Mouse (Mus musculus): ENCODE results near the gene Cald1. TPM values are rescaled to one million over a fixed set of nuclear protein-coding genes. Genes with fewer than 3 reads are reported as not detected.
A peak's percentile ranks its signal among the peaks of the same experiment; 100 is the strongest.

The Cald1 gene
- polyA plus RNA-seq, 1 experiment from 2014 or later = 336 TPM

DNA sequence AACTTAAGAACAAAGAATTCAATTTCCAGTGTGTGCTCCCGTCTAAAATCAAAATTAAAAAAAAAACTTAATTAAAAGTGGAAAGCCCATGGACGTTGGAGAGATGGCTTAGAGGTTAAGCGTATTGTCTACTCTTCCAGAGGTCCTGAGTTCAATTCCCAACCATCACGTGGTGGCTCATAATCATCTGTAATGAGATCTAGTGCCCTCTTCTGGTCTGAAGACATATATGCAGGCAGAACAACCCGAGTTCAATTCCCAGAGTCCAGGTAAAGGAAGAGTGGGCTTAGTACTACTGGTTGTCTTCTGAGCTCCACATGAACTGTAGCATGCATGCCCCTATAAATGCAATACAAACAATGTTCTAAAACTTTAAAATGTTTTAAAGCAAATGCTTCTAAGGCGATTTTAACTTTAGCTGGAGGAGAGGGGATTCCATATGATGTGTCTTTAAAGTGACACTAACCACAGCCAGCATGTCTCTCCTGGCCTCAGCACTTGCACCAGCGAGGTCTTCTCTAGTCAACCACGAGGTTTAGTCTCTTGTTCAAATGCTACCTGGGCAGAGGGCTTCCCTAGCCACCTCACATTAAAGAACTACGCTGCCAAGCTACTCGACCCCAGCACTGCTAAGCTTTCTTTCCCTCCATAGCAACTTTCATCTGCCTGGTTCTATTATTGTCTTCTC is 179.8 kb downstream of the Cald1 start:
- no peaks in the 10 kb centered on the region for H3K4me1 ChIP-seq (ENCODE audit: control insufficient read depth, insufficient read depth, low read length)
- ATAC-seq = no peak
- 76% methylated on average over 10 of the region's 10 CpGs for whole genome bisulfite sequencing
- H3K4me2 ChIP-seq (ENCODE audit: low read depth, low read length) = no peak overlapping the region
- no peaks in the 10 kb centered on the region for H3K27me3 ChIP-seq (replicated peaks; ENCODE audit: control insufficient read depth, insufficient read depth, low read length)
- no peaks in the 10 kb centered on the region for H3K9me3 ChIP-seq (ENCODE audit: control insufficient read depth, low read length)
- H3K4me3 ChIP-seq (ENCODE audit: low read length) = no peak overlapping the region
- H3K36me3 ChIP-seq (ENCODE audit: control insufficient read depth, insufficient read depth, low read length) = no peaks in the 10 kb centered on the region
- no peak overlapping the region for H3K9ac ChIP-seq (ENCODE audit: low read depth, low read length)
- H3K27ac ChIP-seq (ENCODE audit: low read length) = no peak overlapping the region

DNA sequence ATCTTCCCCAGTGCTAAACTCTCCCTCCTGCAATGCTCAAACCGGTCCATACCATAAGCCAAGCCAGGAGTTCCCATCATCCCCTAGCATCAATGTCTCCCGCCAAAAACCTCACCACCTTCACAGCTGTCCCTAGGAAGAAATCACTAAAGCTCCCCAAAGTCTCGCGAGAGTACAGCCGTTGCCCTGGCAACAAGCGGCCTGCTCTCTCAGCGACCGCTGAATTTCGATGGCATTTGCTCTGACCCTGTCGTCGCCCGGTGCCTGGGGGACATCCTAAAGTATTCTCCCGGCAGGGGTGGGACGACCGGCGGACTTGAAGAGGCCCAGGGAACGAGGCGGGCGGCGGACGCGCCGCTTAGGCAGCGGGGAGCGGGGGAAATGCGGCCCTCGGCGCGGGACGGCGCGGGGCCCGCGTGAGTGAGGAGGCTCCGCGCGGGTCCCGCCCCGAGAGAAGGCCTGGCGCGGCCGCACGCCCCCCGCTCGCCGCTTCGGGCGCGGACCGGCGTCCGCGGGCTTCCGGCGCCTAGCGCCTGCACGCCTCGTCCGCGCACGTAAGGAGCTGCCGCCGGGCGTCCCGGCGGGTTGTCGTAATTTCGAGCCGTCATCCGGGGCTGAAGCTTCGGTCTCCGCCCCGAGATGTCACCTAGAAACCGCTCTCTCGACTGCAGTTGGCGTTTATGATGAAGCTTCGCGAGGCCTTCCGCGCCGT is 182.1 kb downstream of the Cald1 start, which contains the start of gene Agbl3:
Gene Agbl3, plus strand, starts transcription at position 202 of the 712 bp plus-strand sequence.
- under 1% methylated on average over 81 of the region's 81 CpGs for WGBS
- no peaks in the 10 kb centered on the region for H3K9me3 ChIP-seq (ENCODE audit: control insufficient read depth, low read length)
- H3K4me1 ChIP-seq (ENCODE audit: control insufficient read depth, insufficient read depth, low read length) = no peaks in the 10 kb centered on the region
- H3K9ac ChIP-seq (ENCODE audit: low read depth, low read length) = peak within 1 kb of the TSS; percentile 89
- ATAC-seq = peak; percentile 94
- H3K36me3 ChIP-seq (ENCODE audit: control insufficient read depth, insufficient read depth, low read length) = no peaks in the 10 kb centered on the region
- H3K4me2 ChIP-seq (ENCODE audit: low read depth, low read length) = peak within 1 kb of the TSS; percentile 84
- H3K4me3 ChIP-seq (ENCODE audit: low read length) = peak within 1 kb of the TSS; percentile 68
- H3K27me3 ChIP-seq (replicated peaks; ENCODE audit: control insufficient read depth, insufficient read depth, low read length) = no peaks in the 10 kb centered on the region
- peak within 1 kb of the TSS; percentile 96 for H3K27ac ChIP-seq (ENCODE audit: low read length)

DNA sequence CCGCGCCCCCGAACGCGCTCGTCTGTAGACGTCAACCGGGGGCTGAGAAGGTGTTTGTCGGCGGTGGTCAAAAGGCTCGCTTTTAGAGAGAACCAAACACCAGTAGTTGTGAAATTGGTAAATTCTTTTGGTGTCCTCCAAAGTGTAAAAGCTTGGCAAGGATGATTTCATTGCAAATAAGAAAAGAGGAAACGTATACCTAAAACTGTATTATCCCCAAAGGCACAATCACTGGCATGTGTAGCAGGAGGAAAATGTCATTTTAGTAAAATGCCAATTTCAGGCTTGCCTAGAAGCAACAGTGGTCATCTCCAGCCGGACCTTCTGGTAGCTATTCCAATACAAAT is 182.6 kb downstream of the Cald1 start:
- H3K27ac ChIP-seq (ENCODE audit: low read length) = peak overlapping the region; percentile 96
- H3K4me2 ChIP-seq (ENCODE audit: low read depth, low read length) = peak overlapping the region; percentile 84
- WGBS = 3% methylated on average over 13 of the region's 13 CpGs
- peak overlapping the region; percentile 68 for H3K4me3 ChIP-seq (ENCODE audit: low read length)
- no peaks in the 10 kb centered on the region for H3K4me1 ChIP-seq (ENCODE audit: control insufficient read depth, insufficient read depth, low read length)
- no peaks in the 10 kb centered on the region for H3K36me3 ChIP-seq (ENCODE audit: control insufficient read depth, insufficient read depth, low read length)
- H3K27me3 ChIP-seq (replicated peaks; ENCODE audit: control insufficient read depth, insufficient read depth, low read length) = no peaks in the 10 kb centered on the region
- H3K9me3 ChIP-seq (ENCODE audit: control insufficient read depth, low read length) = no peaks in the 10 kb centered on the region
- H3K9ac ChIP-seq (ENCODE audit: low read depth, low read length) = peak overlapping the region; percentile 89
- ATAC-seq = no peak

DNA sequence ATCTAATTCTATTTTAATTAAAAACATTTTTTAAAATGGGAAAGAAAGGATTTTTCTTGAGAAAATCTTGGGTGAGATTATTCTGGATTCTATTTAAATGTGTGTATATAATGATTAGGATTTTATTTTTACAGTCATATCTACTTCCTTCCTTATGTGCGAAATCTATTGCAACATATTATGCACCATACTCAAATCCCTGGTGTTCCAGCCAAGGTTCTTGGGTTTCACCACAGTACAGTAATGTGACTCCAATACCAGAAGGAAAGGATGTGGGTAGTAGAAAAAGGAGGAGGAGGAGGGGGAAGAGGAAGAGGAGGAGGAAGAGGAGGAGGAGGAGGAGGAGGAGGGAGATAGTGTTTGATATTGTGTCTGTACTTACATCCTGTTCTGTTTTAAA is 184.2 kb downstream of the Cald1 start:
- H3K4me2 ChIP-seq (ENCODE audit: low read depth, low read length) = no peak overlapping the region
- H3K4me1 ChIP-seq (ENCODE audit: control insufficient read depth, insufficient read depth, low read length) = no peaks in the 10 kb centered on the region
- no peak overlapping the region for H3K9ac ChIP-seq (ENCODE audit: low read depth, low read length)
- no peaks in the 10 kb centered on the region for H3K36me3 ChIP-seq (ENCODE audit: control insufficient read depth, insufficient read depth, low read length)
- H3K9me3 ChIP-seq (ENCODE audit: control insufficient read depth, low read length) = no peaks in the 10 kb centered on the region
- H3K27me3 ChIP-seq (replicated peaks; ENCODE audit: control insufficient read depth, insufficient read depth, low read length) = no peaks in the 10 kb centered on the region
- 88% methylated on average over 1 of the region's 1 CpGs for WGBS
- no peak overlapping the region for H3K27ac ChIP-seq (ENCODE audit: low read length)
- no peak for ATAC-seq
- H3K4me3 ChIP-seq (ENCODE audit: low read length) = no peak overlapping the region

- ATAC-seq = no peak
- H3K27me3 ChIP-seq (replicated peaks; ENCODE audit: control insufficient read depth, insufficient read depth, low read length) = no peaks in the 10 kb centered on the region
- no peak overlapping the region for H3K4me2 ChIP-seq (ENCODE audit: low read depth, low read length)
- H3K27ac ChIP-seq (ENCODE audit: low read length) = no peak overlapping the region
- no peak overlapping the region for H3K9ac ChIP-seq (ENCODE audit: low read depth, low read length)
- no peaks in the 10 kb centered on the region for H3K4me1 ChIP-seq (ENCODE audit: control insufficient read depth, insufficient read depth, low read length)
- H3K36me3 ChIP-seq (ENCODE audit: control insufficient read depth, insufficient read depth, low read length) = no peaks in the 10 kb centered on the region
- H3K9me3 ChIP-seq (ENCODE audit: control insufficient read depth, low read length) = no peaks in the 10 kb centered on the region
- H3K4me3 ChIP-seq (ENCODE audit: low read length) = no peak overlapping the region
- 81% methylated on average over 3 of the region's 3 CpGs for WGBS
Measured at GRCm38 (mm10) chr6:34796881-34797280, 198.6 kb downstream of the Cald1 start.

DNA sequence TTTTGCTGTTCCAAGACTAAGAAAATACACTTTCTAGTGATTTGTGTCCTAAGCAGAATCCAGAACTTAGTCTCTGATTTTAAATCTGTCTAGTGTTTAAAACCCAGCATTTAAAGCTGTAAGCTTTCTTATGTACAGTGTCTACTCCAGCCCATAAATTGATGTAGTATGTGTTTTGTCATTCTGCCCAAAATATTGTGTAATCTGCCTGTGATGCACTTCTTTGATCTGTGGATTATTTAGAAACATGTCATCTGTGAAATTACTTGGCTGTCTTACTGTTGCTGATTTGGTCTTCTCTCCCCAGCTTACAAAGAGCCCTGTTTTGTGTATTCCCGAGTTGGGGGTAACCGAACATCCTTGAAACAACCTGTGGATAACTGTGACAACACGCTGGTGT is 199.6 kb downstream of the Cald1 start:
- H3K4me3 ChIP-seq (ENCODE audit: low read length) = no peak overlapping the region
- 60% methylated on average over 3 of the region's 3 CpGs for WGBS
- no peak overlapping the region for H3K4me2 ChIP-seq (ENCODE audit: low read depth, low read length)
- no peak for ATAC-seq
- no peaks in the 10 kb centered on the region for H3K4me1 ChIP-seq (ENCODE audit: control insufficient read depth, insufficient read depth, low read length)
- H3K9me3 ChIP-seq (ENCODE audit: control insufficient read depth, low read length) = no peaks in the 10 kb centered on the region
- H3K27me3 ChIP-seq (replicated peaks; ENCODE audit: control insufficient read depth, insufficient read depth, low read length) = no peaks in the 10 kb centered on the region
- H3K27ac ChIP-seq (ENCODE audit: low read length) = no peak overlapping the region
- no peaks in the 10 kb centered on the region for H3K36me3 ChIP-seq (ENCODE audit: control insufficient read depth, insufficient read depth, low read length)
- H3K9ac ChIP-seq (ENCODE audit: low read depth, low read length) = no peak overlapping the region

GRCm38 (mm10) chr6:34805582-34805981 is 207.3 kb downstream of the Cald1 start:
- H3K27me3 ChIP-seq (replicated peaks; ENCODE audit: control insufficient read depth, insufficient read depth, low read length) = no peaks in the 10 kb centered on the region
- no peak for ATAC-seq
- no peaks in the 10 kb centered on the region for H3K4me1 ChIP-seq (ENCODE audit: control insufficient read depth, insufficient read depth, low read length)
- H3K4me2 ChIP-seq (ENCODE audit: low read depth, low read length) = no peak overlapping the region
- H3K36me3 ChIP-seq (ENCODE audit: control insufficient read depth, insufficient read depth, low read length) = no peaks in the 10 kb centered on the region
- H3K4me3 ChIP-seq (ENCODE audit: low read length) = no peak overlapping the region
- H3K9ac ChIP-seq (ENCODE audit: low read depth, low read length) = no peak overlapping the region
- H3K9me3 ChIP-seq (ENCODE audit: control insufficient read depth, low read length) = no peaks in the 10 kb centered on the region
- no peak overlapping the region for H3K27ac ChIP-seq (ENCODE audit: low read length)
- 75% methylated on average over 2 of the region's 2 CpGs for WGBS

DNA sequence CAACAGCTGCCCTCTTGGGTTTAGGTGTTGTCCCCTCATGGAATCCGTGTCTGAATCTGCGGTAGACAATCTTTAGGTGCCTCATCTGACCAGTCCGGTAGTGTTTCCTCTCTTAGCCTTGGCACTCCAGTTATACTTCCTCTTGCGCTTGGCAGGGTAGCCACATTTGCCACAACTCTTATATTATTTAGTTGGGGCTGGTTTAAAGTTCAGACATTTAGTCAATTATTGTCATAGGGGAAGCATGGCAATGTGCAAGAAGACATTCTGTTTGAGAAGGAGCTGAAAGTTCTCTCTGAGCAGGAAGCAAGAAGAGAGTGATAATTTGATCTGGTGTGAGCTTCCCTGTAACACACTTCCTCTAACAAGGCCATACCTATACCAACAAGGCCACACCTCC is 212.4 kb downstream of the Cald1 start:
- H3K36me3 ChIP-seq (ENCODE audit: control insufficient read depth, insufficient read depth, low read length) = no peaks in the 10 kb centered on the region
- no peaks in the 10 kb centered on the region for H3K27me3 ChIP-seq (replicated peaks; ENCODE audit: control insufficient read depth, insufficient read depth, low read length)
- no peak for ATAC-seq
- 90% methylated on average over 4 of the region's 4 CpGs for WGBS
- H3K9me3 ChIP-seq (ENCODE audit: control insufficient read depth, low read length) = no peaks in the 10 kb centered on the region
- no peak overlapping the region for H3K4me3 ChIP-seq (ENCODE audit: low read length)
- H3K4me2 ChIP-seq (ENCODE audit: low read depth, low read length) = no peak overlapping the region
- no peaks in the 10 kb centered on the region for H3K4me1 ChIP-seq (ENCODE audit: control insufficient read depth, insufficient read depth, low read length)
- no peak overlapping the region for H3K9ac ChIP-seq (ENCODE audit: low read depth, low read length)
- no peak overlapping the region for H3K27ac ChIP-seq (ENCODE audit: low read length)

DNA sequence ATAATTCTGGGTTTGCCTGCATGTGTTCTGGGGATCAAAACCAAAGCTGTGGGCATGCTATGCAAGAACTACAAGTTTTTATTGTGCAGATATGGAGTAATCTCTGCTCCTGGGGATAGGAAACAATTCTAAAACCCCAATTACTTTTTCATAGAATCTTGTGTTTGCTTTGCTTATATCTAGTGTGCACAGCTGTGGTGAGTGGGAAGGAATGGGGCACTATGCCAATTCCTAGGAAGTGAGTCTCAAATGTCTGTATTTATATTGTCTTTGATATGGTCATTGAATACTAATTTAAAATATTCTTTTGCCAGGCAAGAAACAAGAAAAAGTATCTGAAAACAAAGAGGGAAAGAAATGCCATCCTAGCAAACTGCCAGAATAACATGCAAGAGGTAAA is 226.1 kb downstream of the Cald1 start:
- Histone ChIP-seq H3K9me3 (ENCODE audit: control insufficient read depth, low read length) (no peaks in the 10 kb centered on the region), H3K9ac (ENCODE audit: low read depth, low read length) (no peak overlapping the region), H3K27ac (ENCODE audit: low read length) (no peak overlapping the region), H3K36me3 (ENCODE audit: control insufficient read depth, insufficient read depth, low read length) (no peaks in the 10 kb centered on the region), H3K4me3 (ENCODE audit: low read length) (no peak overlapping the region), H3K27me3 (replicated peaks; ENCODE audit: control insufficient read depth, insufficient read depth, low read length) (no peaks in the 10 kb centered on the region), H3K4me1 (ENCODE audit: control insufficient read depth, insufficient read depth, low read length) (no peaks in the 10 kb centered on the region), H3K4me2 (ENCODE audit: low read depth, low read length) (no peak overlapping the region)
- no peak for ATAC-seq

All from intestine, embryonic 16.5 days (tissue).